Mouse (Mus musculus): ENCODE data around the gene Olfr820. TPM values are rescaled to one million over a fixed set of nuclear protein-coding genes. Genes with fewer than 3 reads are reported as not detected.

Gene Olfr820
- polyA plus RNA-seq, 1 experiment from 2014 or later: not detected

- Histone ChIP-seq H3K27ac (ENCODE audit: low read depth, low read length) (no peak within 1 kb of the TSS), H3K36me3 (ENCODE audit: control insufficient read depth, insufficient read depth, low read length) (no peaks in the 10 kb centered on the region), H3K4me1 (replicated peaks; ENCODE audit: control insufficient read depth, insufficient read depth, low read length) (no peaks in the 10 kb centered on the region), H3K4me2 (replicated peaks; ENCODE audit: low read depth, low read length) (no peak within 1 kb of the TSS), H3K4me3 (ENCODE audit: low read depth, low read length) (no peak within 1 kb of the TSS), H3K9me3 (ENCODE audit: control insufficient read depth, low read length) (no peaks in the 10 kb centered on the region), H3K27me3 (ENCODE audit: control insufficient read depth, insufficient read depth, low read length) (no peaks in the 10 kb centered on the region), H3K9ac (ENCODE audit: low read depth, low read length) (no peak within 1 kb of the TSS)
- ATAC-seq (ENCODE audit: low FRiP score) (no peak), DNase-seq (ENCODE audit: low spot score) (no peak)
These were observed 17.6 kb downstream of the Olfr820 start, which contains the start of gene Olfr821 for GRCm38 (mm10) chr10:130030048-130030447. Gene Olfr821, plus strand, starts transcription at chr10:130030348.

- Histone ChIP-seq H3K4me2 (replicated peaks; ENCODE audit: low read depth, low read length) (no peak overlapping the region), H3K27ac (ENCODE audit: low read depth, low read length) (no peak overlapping the region), H3K27me3 (ENCODE audit: control insufficient read depth, insufficient read depth, low read length) (no peaks in the 10 kb centered on the region), H3K36me3 (ENCODE audit: control insufficient read depth, insufficient read depth, low read length) (no peaks in the 10 kb centered on the region), H3K9me3 (ENCODE audit: control insufficient read depth, low read length) (no peaks in the 10 kb centered on the region), H3K9ac (ENCODE audit: low read depth, low read length) (no peak overlapping the region), H3K4me3 (ENCODE audit: low read depth, low read length) (no peak overlapping the region), H3K4me1 (replicated peaks; ENCODE audit: control insufficient read depth, insufficient read depth, low read length) (no peaks in the 10 kb centered on the region)
- ATAC-seq (ENCODE audit: low FRiP score) (no peak), DNase-seq (ENCODE audit: low spot score) (no peak)
- 70% methylated on average over 6 of the region's 6 CpGs for WGBS
These were observed 24.7 kb downstream of the Olfr820 start for GRCm38 (mm10) chr10:130037096-130037495.

Other genes with a start within 250 kb of the Olfr820 start
- gene Olfr808, start 247.1 kb upstream of the Olfr820 start, polyA plus RNA-seq (2014; fragmentation: Nextera tagmentation; extraction: Ambion mirVana): not detected in 2 replicates
- not detected in 2 replicates for gene Olfr809, start 238.0 kb upstream of the Olfr820 start, polyA plus RNA-seq (2014; fragmentation: Nextera tagmentation; extraction: Ambion mirVana)
- not detected in 2 replicates for gene Olfr810, start 217.7 kb upstream of the Olfr820 start, polyA plus RNA-seq (2014; fragmentation: Nextera tagmentation; extraction: Ambion mirVana)
- gene Olfr811, start 208.2 kb upstream of the Olfr820 start, polyA plus RNA-seq (2014; fragmentation: Nextera tagmentation; extraction: Ambion mirVana): not detected in 2 replicates
- gene Olfr812, start 166.5 kb upstream of the Olfr820 start, polyA plus RNA-seq (2014; fragmentation: Nextera tagmentation; extraction: Ambion mirVana): not detected in 2 replicates
- not detected in 2 replicates for gene Olfr813, start 157.3 kb upstream of the Olfr820 start, polyA plus RNA-seq (2014; fragmentation: Nextera tagmentation; extraction: Ambion mirVana)
- not detected in 2 replicates for gene Olfr814, start 132.8 kb upstream of the Olfr820 start, polyA plus RNA-seq (2014; fragmentation: Nextera tagmentation; extraction: Ambion mirVana)
- gene Olfr815, start 106.8 kb upstream of the Olfr820 start, polyA plus RNA-seq (2014; fragmentation: Nextera tagmentation; extraction: Ambion mirVana): not detected in 2 replicates
- not detected in 2 replicates for gene Olfr816, start 97.0 kb upstream of the Olfr820 start, polyA plus RNA-seq (2014; fragmentation: Nextera tagmentation; extraction: Ambion mirVana)
- gene Olfr818, start 63.5 kb upstream of the Olfr820 start, polyA plus RNA-seq (2014; fragmentation: Nextera tagmentation; extraction: Ambion mirVana): not detected in 2 replicates
- not detected in 2 replicates for gene Olfr819, start 45.4 kb upstream of the Olfr820 start, polyA plus RNA-seq (2014; fragmentation: Nextera tagmentation; extraction: Ambion mirVana)
- not detected in 2 replicates for gene Olfr247, start 36.5 kb upstream of the Olfr820 start, polyA plus RNA-seq (2014; fragmentation: Nextera tagmentation; extraction: Ambion mirVana)
- gene Gm10310, start 27.6 kb upstream of the Olfr820 start, polyA plus RNA-seq (2014; fragmentation: Nextera tagmentation; extraction: Ambion mirVana): not detected in 2 replicates
- gene Olfr821, start 17.7 kb downstream of the Olfr820 start, polyA plus RNA-seq (2014; fragmentation: Nextera tagmentation; extraction: Ambion mirVana): not detected in 2 replicates
- not detected in 2 replicates for gene Olfr822, start 58.6 kb downstream of the Olfr820 start, polyA plus RNA-seq (2014; fragmentation: Nextera tagmentation; extraction: Ambion mirVana)
- not detected in 2 replicates for gene Olfr823, start 102.8 kb downstream of the Olfr820 start, polyA plus RNA-seq (2014; fragmentation: Nextera tagmentation; extraction: Ambion mirVana)
- gene Olfr824, start 117.4 kb downstream of the Olfr820 start, polyA plus RNA-seq (2014; fragmentation: Nextera tagmentation; extraction: Ambion mirVana): not detected in 2 replicates
- not detected in 2 replicates for gene Olfr825, start 154.1 kb downstream of the Olfr820 start, polyA plus RNA-seq (2014; fragmentation: Nextera tagmentation; extraction: Ambion mirVana)
- not detected in 2 replicates for gene Olfr826, start 171.6 kb downstream of the Olfr820 start, polyA plus RNA-seq (2014; fragmentation: Nextera tagmentation; extraction: Ambion mirVana)
- not detected in 2 replicates for gene Olfr827, start 201.8 kb downstream of the Olfr820 start, polyA plus RNA-seq (2014; fragmentation: Nextera tagmentation; extraction: Ambion mirVana)

Measured in hindbrain, embryonic 11.5 days (tissue).